Mouse (Mus musculus): ENCODE measurements around the gene Ripor3. TPM values are rescaled to one million over a fixed set of nuclear protein-coding genes. Genes with fewer than 3 reads are reported as not detected.

Gene Ripor3
- total RNA-seq, 2 experiments from 2014 or later = 3.2 to 4.6 TPM

DNA sequence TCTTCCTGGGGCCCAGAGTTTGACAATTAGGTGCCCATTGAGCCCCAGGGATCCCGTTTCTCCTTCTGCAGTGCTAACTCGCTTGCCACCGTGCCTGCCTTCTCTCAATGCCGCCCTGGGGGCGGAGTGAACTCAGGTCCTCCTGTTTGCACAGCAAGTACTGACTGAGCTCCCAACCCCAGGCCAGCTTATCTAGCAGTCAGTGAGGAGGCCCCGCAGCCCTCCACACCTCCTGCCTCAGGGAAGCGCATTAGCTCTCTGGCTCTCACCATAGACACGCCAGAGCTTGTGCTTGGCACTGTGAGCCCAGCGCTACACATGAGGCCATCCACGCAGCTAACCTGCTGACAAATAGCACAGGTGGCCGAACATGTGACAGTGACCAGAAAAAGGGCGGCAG is 22.8 kb downstream of the Ripor3 start:
- DNase-seq = no peak

GRCm38 (mm10) chr2:167986762-167987161 is 23.7 kb downstream of the Ripor3 start:
- DNase-seq = peak; percentile 66

DNA sequence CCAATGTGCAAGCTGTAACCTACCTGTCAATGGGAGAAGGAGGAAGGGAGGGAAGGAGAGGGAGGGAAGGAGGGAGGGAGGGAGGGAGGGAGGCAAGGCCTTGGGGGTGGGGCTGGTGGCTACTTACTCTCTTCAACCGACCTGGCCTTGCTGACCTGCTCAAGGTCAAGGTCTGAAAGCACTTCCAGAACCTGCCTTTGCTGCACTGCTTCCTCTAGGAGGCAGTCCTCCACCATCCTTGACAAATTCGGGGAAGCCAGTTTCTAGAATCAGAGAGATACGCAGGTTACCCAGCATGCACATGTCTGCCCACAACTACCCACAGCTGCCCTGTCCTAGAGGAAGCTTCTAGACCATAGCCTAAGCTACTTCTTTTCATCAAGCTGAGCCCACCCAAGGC is 25.5 kb downstream of the Ripor3 start:
- no peak for DNase-seq

DNA sequence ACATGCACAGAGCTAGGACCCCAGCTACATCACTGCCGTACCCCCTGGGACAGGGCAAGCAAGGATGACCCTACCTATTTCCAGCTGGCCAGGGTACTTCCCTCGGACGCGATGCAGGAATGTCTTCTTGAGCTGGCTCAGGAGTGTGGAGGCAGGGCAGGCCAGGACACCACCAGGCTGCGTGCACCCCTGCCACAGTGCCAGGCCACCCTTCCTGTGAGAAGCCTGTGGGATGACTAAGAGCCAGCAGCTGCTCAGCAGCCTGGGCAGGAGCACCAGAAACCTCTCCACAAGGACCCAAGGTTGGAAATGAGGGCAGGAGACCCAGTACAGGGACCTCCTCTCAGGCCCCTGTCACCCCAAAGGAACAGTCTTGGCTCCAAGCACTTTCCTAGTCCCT is 26.0 kb downstream of the Ripor3 start:
- DNase-seq = no peak

- DNase-seq = peak; percentile 56
These were observed 27.8 kb downstream of the Ripor3 start for GRCm38 (mm10) chr2:167982646-167983045.

GRCm38 (mm10) chr2:167980391-167980790 is 30.0 kb downstream of the Ripor3 start:
- no peak for DNase-seq

GRCm38 (mm10) chr2:167978271-167978670 is 32.1 kb downstream of the Ripor3 start:
- no peak for DNase-seq

- DNase-seq = no peak
These were observed 34.7 kb downstream of the Ripor3 start for GRCm38 (mm10) chr2:167975746-167976145.

DNA sequence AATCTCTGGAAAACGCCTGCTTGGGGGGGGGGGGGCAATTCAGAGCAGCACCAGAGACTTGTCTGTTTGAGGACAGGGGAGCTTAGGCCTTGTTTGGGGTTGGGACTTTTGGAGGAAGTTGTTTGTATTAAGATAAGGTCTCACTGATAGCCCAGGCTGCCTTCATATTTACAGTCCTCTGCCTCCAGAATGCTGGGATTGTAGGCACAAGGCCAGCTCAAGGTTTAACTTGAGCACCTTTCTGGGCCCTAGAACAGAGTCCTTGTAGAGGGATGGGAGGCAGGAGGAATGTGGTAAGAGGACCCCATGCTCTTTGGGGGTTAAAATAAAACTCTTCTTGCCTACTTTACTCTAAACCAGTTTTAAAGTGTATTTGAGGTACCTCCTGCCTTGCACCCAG is 37.6 kb downstream of the Ripor3 start:
- no peak for DNase-seq

GRCm38 (mm10) chr2:167972146-167972545 is 38.3 kb downstream of the Ripor3 start:
- no peak for DNase-seq

DNA sequence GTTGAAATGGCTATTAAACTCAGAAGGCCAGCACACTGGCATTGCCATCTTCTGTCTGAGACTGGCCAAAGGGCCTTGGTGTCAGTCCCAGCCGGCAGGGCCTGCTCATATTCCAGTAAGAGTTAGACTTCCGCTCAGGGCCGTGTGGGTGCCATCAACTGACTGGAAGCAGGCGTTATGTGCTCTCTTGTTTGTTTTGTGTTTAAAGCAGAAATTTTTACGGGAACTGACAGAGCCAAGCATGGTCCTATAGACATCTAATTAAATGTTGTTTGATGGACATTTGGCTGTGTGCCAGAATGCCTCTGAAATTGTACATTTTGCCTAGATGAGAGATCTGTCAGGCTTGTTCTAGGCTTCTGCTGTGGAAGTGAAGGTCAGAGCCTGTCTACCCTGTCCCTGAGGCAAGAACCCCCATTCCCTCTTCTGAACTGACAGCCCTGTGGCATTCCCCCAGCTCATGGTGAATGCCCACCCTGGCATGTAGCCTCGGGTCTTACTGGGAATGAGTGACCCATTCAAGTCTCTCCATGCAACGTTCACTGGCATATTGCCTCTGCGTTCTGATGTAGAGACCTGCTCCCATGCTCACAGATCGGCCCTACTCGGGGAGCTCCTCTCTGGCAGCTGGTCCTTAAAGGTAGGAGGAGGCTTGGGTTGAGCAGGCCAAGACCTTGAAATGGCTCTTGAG is 40.4 kb downstream of the Ripor3 start:
- no peak for DNase-seq

GRCm38 (mm10) chr2:167968504-167968903 is 41.9 kb downstream of the Ripor3 start:
- DNase-seq = no peak

DNA sequence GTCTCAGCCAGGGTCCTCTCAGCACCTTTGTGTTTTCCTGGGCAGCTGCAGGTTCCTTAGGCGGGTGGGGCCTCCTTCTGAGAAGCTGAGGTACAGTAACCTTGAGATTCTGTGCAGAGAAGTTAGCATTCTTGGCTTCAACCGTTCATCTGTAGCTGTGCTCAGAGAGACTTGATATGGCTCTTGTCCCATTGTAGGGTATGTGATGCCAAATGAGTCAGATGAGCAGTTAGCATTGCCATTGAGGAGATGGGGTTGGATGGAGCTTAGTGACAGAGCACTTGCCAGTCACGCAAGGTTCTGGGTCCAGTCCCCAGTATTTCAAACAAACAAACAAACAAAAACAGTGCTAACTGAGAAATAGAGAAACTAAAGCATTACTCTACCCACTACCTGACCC is 44.5 kb downstream of the Ripor3 start:
- no peak for DNase-seq

- DNase-seq = no peak
These were observed 46.1 kb downstream of the Ripor3 start for GRCm38 (mm10) chr2:167964320-167964719.

GRCm38 (mm10) chr2:167963778-167964300 is 46.6 kb downstream of the Ripor3 start:
- no peak for DNase-seq

DNA sequence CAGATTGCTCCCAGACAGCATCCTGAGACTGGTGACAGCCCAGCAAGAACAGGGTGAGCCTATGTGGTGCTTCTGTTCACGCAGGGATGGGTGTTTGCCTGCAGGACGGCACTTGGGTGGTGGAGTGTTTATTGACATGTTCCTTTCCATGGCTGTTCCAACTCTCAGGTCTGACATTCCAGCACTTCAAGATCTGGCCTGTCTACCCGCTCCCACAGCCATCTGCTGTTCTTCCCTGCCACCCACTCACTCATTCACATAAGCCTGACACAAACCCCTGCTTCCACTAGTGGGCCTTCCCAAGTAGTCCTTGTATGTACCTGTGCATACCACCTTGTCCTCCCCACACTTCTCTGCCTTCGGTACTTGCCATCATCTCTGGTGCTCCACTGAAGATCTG is 47.2 kb downstream of the Ripor3 start:
- no peak for DNase-seq

- no peak for DNase-seq
These were observed 48.1 kb downstream of the Ripor3 start for GRCm38 (mm10) chr2:167962347-167962746.

DNA sequence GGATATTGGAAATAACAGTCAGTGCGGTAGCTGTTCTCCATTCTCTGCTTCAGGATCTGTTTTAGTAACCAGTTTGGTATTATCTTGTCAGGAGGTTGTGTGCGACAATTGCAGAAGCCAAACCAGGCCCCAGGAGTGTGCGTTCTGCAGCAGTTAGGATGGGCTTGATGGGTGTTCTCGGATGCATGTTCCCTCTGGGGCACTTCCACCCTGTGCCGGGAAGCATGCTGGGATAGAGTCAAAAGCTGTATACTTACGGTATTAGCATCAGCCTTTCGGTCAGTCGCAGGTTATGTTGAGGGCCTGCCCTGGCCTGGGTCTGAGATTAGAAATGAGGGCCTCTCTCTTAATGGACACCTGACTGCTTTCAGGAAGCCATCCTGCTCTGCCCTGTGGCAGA is 49.8 kb downstream of the Ripor3 start:
- no peak for DNase-seq

GRCm38 (mm10) chr2:167959996-167960395 is 50.4 kb downstream of the Ripor3 start:
- DNase-seq = no peak

DNA sequence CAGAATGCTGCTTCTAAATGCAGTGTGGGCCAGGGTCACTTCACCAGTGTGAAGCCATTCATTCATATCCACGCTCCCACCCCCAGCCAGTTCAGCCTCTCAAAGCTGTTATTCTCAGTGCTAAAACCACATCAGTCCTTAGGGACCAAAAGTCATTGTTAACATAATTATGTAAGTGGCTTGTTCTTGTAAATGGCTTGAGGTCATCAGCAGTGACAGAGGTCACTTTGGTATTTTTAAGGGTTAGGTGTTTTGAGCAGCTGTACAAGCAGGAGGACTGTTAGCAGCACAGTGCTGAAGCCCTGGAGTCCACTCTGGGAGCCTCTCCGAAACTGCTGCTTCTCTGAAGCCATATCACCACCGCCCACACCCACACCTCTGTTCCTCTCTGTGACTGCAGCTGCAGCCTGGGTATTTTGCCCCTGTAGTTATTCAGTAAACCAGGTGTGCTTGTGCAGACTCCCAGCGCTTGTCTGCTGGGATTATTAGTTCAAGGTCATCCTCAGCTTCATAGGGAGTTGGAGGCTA is 51.0 kb downstream of the Ripor3 start:
- DNase-seq = no peak

DNA sequence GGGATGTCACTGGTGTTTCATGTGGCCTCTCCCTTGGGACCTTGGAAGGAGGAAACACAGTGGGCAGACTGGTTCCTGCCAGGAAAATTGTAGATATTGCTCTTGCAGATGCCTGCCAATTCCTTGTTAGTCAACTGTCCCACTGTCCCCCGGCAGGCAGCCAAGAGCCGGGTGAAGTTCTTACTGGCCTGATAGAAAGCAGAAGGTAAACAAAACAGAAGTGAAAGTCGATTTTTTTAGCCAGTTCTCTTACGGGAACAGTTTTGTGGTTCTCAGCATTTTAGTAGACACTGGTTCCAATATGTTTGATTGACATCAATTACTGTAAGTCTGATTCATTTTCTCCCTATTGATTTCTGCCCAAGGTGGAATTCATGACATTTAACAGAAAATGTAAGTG is 51.6 kb downstream of the Ripor3 start:
- DNase-seq = peak; percentile 93

- peak; percentile 71 for DNase-seq
These were observed 52.2 kb downstream of the Ripor3 start for GRCm38 (mm10) chr2:167958082-167958788.

DNA sequence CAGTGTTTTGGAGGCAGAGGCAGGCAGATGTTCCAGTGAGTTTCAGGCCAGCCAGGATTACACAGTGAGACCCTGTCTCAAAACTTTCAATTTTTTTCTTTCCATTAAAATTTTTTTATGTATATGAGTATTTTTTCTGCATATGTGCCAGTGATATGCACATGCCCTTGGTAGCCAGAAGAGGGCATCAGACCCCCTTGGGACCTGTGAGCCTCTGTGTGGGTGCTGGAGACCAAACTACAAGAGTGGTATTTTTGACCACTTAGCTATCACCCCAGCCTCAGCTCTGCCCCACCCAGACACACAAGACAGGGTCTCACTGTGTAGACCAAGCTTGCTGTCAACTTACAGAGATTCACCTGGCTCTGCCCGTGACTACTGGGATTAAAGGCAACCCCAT is 52.9 kb downstream of the Ripor3 start:
- DNase-seq = no peak

DNA sequence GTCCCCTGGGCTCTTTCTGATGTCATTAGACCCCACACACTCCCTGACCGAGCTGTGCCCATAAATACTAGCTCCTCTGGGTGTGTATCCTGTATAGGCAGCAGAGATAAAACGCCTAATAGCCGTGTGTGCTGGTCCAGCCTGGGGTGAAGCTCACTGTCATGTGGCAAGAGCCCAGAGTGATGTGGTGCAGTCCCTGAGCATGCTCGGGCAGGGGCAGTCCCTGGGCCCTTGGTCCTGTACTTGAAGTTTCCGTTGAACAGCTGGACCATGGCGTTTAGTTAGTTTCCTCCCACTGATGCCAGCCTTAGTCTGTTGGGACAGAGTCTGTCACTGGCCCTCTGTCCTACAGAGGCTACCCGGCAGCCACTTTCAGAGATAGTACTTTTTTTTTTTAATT is 55.5 kb downstream of the Ripor3 start:
- DNase-seq = no peak

Data from adrenal gland, postnatal 10 days (tissue).